Mouse (Mus musculus): ENCODE data around the gene Ccdc189. TPM values are rescaled to one million over a fixed set of nuclear protein-coding genes. Genes with fewer than 3 reads are reported as not detected.

The Ccdc189 gene
- polyA plus RNA-seq, 1 experiment from 2014 or later: 3.0 TPM

GRCm38 (mm10) chr7:127613501-127613900 lies 25.1 kb upstream of the Ccdc189 start:
- H3K9ac ChIP-seq (ENCODE audit: low read depth, low read length): peak overlapping the region; percentile 94; the same call in 1 of the 2 replicates

DNA sequence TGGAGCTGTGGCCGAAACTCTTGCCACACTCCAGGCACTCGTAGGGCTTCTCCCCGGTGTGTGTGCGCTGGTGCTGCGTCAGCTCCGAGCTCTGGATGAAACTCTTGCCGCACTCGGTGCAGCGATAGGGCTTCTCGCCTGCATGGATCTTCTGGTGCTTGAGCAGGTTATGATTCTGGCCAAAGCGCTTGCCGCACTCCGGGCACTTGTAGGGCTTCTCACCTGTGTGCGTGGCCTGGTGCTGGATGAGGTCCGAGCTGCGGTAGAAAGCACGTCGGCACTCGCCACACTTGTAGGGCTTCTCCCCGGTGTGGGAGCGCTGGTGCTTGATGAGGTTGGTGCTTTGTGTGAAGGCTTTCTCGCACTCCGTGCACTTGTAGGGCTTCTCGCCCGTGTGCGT lies 23.2 kb upstream of the Ccdc189 start:
- Histone ChIP-seq H3K4me1 (replicated peaks; ENCODE audit: control insufficient read depth, insufficient read depth, low read length) (no peaks in the 10 kb centered on the region), H3K27me3 (replicated peaks; ENCODE audit: control insufficient read depth, insufficient read depth, low read length) (no peaks in the 10 kb centered on the region), H3K36me3 (ENCODE audit: control insufficient read depth, insufficient read depth) (peaks cover 44% of the 10 kb centered on the region), H3K9me3 (ENCODE audit: control insufficient read depth) (no peaks in the 10 kb centered on the region), H3K27ac (ENCODE audit: low read depth, low read length) (peak overlapping the region; percentile 15; the same call in 1 of the 2 replicates), H3K4me3 (ENCODE audit: low read depth, low read length) (no peak overlapping the region), H3K4me2 (replicated peaks; ENCODE audit: low read depth) (no peak overlapping the region), H3K9ac (ENCODE audit: low read depth, low read length) (no peak overlapping the region)
- ATAC-seq: no peak
- TF ChIP-seq CTCF (IDR thresholded peaks at IDR 0.05; ENCODE audit: low read depth): no peak
- 97% methylated on average over 26 of the region's 26 CpGs for WGBS

More at GRCm38 (mm10) chr7:127613501-127613900, 25.1 kb upstream of the Ccdc189 start:
- WGBS: 84% methylated on average over 8 of the region's 8 CpGs
- Histone ChIP-seq H3K36me3 (ENCODE audit: control insufficient read depth, insufficient read depth) (peaks cover 36% of the 10 kb centered on the region), H3K27ac (ENCODE audit: low read depth, low read length) (no peak overlapping the region), H3K27me3 (replicated peaks; ENCODE audit: control insufficient read depth, insufficient read depth, low read length) (no peaks in the 10 kb centered on the region), H3K9me3 (ENCODE audit: control insufficient read depth) (no peaks in the 10 kb centered on the region), H3K4me3 (ENCODE audit: low read depth, low read length) (no peak overlapping the region), H3K4me1 (replicated peaks; ENCODE audit: control insufficient read depth, insufficient read depth, low read length) (no peaks in the 10 kb centered on the region), H3K4me2 (replicated peaks; ENCODE audit: low read depth) (no peak overlapping the region)
- no peak for TF ChIP-seq CTCF (IDR thresholded peaks at IDR 0.05; ENCODE audit: low read depth)
- ATAC-seq: no peak

DNA sequence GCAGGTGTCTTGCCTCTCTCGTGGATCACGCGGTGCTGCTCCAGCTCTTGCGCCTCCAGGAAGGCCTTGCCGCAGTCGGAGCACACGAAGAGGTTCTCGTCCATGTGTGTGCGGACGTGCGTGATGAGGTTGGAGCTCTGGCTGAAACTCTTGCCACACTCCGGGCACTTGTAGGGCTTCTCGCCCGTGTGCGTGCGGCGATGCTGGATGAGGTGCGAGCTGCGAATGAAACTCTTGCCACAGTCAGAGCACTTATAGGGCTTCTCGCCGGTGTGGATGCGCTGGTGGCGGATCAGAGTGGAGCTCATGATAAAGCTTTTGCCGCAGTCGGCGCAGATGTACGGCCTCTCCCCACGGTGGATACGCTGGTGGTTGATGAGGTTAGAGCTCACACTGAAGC lies 22.6 kb upstream of the Ccdc189 start:
- H3K9ac ChIP-seq (ENCODE audit: low read depth, low read length): no peak overlapping the region
- H3K4me1 ChIP-seq (replicated peaks; ENCODE audit: control insufficient read depth, insufficient read depth, low read length): no peaks in the 10 kb centered on the region
- ATAC-seq: no peak
- no peak for TF ChIP-seq CTCF (IDR thresholded peaks at IDR 0.05; ENCODE audit: low read depth)
- no peak overlapping the region for H3K4me2 ChIP-seq (replicated peaks; ENCODE audit: low read depth)
- 96% methylated on average over 29 of the region's 29 CpGs for WGBS
- no peak overlapping the region for H3K4me3 ChIP-seq (ENCODE audit: low read depth, low read length)
- H3K27ac ChIP-seq (ENCODE audit: low read depth, low read length): no peak overlapping the region; the same call in 1 of the 2 replicates
- no peaks in the 10 kb centered on the region for H3K27me3 ChIP-seq (replicated peaks; ENCODE audit: control insufficient read depth, insufficient read depth, low read length)
- H3K9me3 ChIP-seq (ENCODE audit: control insufficient read depth): no peaks in the 10 kb centered on the region
- peaks cover 44% of the 10 kb centered on the region for H3K36me3 ChIP-seq (ENCODE audit: control insufficient read depth, insufficient read depth)

- Histone ChIP-seq H3K36me3 (ENCODE audit: control insufficient read depth, insufficient read depth) (peaks cover 58% of the 10 kb centered on the region), H3K27ac (ENCODE audit: low read depth, low read length) (no peak overlapping the region), H3K9me3 (ENCODE audit: control insufficient read depth) (no peaks in the 10 kb centered on the region), H3K9ac (ENCODE audit: low read depth, low read length) (no peak overlapping the region), H3K4me3 (ENCODE audit: low read depth, low read length) (no peak overlapping the region), H3K4me2 (replicated peaks; ENCODE audit: low read depth) (no peak overlapping the region), H3K4me1 (replicated peaks; ENCODE audit: control insufficient read depth, insufficient read depth, low read length) (no peaks in the 10 kb centered on the region), H3K27me3 (replicated peaks; ENCODE audit: control insufficient read depth, insufficient read depth, low read length) (no peaks in the 10 kb centered on the region)
- no peak for TF ChIP-seq CTCF (IDR thresholded peaks at IDR 0.05; ENCODE audit: low read depth)
- no peak for ATAC-seq
- 75% methylated on average over 6 of the region's 6 CpGs for WGBS
These were observed 18.8 kb upstream of the Ccdc189 start for GRCm38 (mm10) chr7:127607150-127607549.

- H3K36me3 ChIP-seq (ENCODE audit: control insufficient read depth, insufficient read depth): peaks cover 58% of the 10 kb centered on the region
- no peak for ATAC-seq
- H3K9ac ChIP-seq (ENCODE audit: low read depth, low read length): no peak overlapping the region
- no peak overlapping the region for H3K4me3 ChIP-seq (ENCODE audit: low read depth, low read length)
- no peak overlapping the region for H3K4me2 ChIP-seq (replicated peaks; ENCODE audit: low read depth)
- WGBS: 91% methylated on average over 10 of the region's 10 CpGs
- no peak for TF ChIP-seq CTCF (IDR thresholded peaks at IDR 0.05; ENCODE audit: low read depth)
- no peaks in the 10 kb centered on the region for H3K9me3 ChIP-seq (ENCODE audit: control insufficient read depth)
- H3K27me3 ChIP-seq (replicated peaks; ENCODE audit: control insufficient read depth, insufficient read depth, low read length): no peaks in the 10 kb centered on the region
- H3K27ac ChIP-seq (ENCODE audit: low read depth, low read length): no peak overlapping the region
- H3K4me1 ChIP-seq (replicated peaks; ENCODE audit: control insufficient read depth, insufficient read depth, low read length): no peaks in the 10 kb centered on the region
These were observed 15.9 kb upstream of the Ccdc189 start for GRCm38 (mm10) chr7:127604256-127604655.

- Histone ChIP-seq H3K9me3 (ENCODE audit: control insufficient read depth) (no peaks in the 10 kb centered on the region), H3K36me3 (ENCODE audit: control insufficient read depth, insufficient read depth) (peaks cover 58% of the 10 kb centered on the region), H3K4me1 (replicated peaks; ENCODE audit: control insufficient read depth, insufficient read depth, low read length) (no peaks in the 10 kb centered on the region), H3K4me3 (ENCODE audit: low read depth, low read length) (no peak overlapping the region), H3K4me2 (replicated peaks; ENCODE audit: low read depth) (no peak overlapping the region), H3K27me3 (replicated peaks; ENCODE audit: control insufficient read depth, insufficient read depth, low read length) (no peaks in the 10 kb centered on the region), H3K27ac (ENCODE audit: low read depth, low read length) (no peak overlapping the region), H3K9ac (ENCODE audit: low read depth, low read length) (no peak overlapping the region)
- ATAC-seq: no peak
- TF ChIP-seq CTCF (IDR thresholded peaks at IDR 0.05; ENCODE audit: low read depth): no peak
- WGBS: 94% methylated on average over 2 of the region's 2 CpGs
These were observed 14.5 kb upstream of the Ccdc189 start for GRCm38 (mm10) chr7:127602903-127603302.

DNA sequence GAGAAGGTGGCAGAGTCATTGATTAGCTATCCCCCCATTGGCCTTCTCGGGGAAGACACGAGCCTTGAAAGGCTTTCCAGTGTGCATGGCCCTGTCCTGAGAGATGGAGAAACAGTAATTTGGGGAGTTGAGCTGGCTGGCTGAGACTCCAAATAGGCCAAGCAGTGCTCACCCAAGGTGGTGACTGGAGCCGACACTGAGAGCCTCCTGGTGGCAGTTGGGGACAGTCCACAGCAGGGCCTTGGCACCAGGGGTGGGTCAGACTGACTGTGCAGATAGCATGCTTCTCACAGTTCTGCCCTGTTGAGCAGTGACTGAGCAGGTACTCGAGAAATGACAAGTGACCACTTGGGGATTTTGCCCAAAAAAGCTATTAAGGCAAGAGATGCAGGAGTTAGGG lies 13.3 kb upstream of the Ccdc189 start:
- Histone ChIP-seq H3K9ac (ENCODE audit: low read depth, low read length) (no peak overlapping the region), H3K27ac (ENCODE audit: low read depth, low read length) (no peak overlapping the region), H3K4me1 (replicated peaks; ENCODE audit: control insufficient read depth, insufficient read depth, low read length) (no peaks in the 10 kb centered on the region), H3K27me3 (replicated peaks; ENCODE audit: control insufficient read depth, insufficient read depth, low read length) (no peaks in the 10 kb centered on the region), H3K9me3 (ENCODE audit: control insufficient read depth) (no peaks in the 10 kb centered on the region), H3K36me3 (ENCODE audit: control insufficient read depth, insufficient read depth) (peaks cover 68% of the 10 kb centered on the region), H3K4me3 (ENCODE audit: low read depth, low read length) (no peak overlapping the region), H3K4me2 (replicated peaks; ENCODE audit: low read depth) (no peak overlapping the region)
- 71% methylated on average over 4 of the region's 4 CpGs for WGBS
- 0 out of 2 replicates have a peak, but pooled peaks have one; percentile 3 for TF ChIP-seq CTCF (IDR thresholded peaks at IDR 0.05; ENCODE audit: low read depth)
- no peak for ATAC-seq

All from intestine, postnatal 0 days (tissue).